Mouse (Mus musculus) R1 (cell line): ENCODE measurements at regions not wholly inside any gene's neighbourhood (a gene's known extent, or its start where the extent isn't known, plus 50 kb on each side); places are given as distances from the start of the nearest gene placed in this dataset.

Experiments
- DNase-seq: peaks from one replicate; pipeline ENCODE4 v3.0.0-alpha.2; 2018; ENCODE audit warnings: low read depth, low spot score

GRCm38 (mm10) chr7:137748936-137749335, 311.5 kb downstream of the Glrx3 start:
- DNase-seq: no peak

- DNase-seq: peak; percentile 6
These were observed 313.3 kb downstream of the Glrx3 start for GRCm38 (mm10) chr7:137750741-137751140.

- DNase-seq: peak; percentile 23
These were observed 313.9 kb downstream of the Glrx3 start for GRCm38 (mm10) chr7:137751151-137751859.

GRCm38 (mm10) chr7:137765961-137766360, 328.5 kb downstream of the Glrx3 start:
- DNase-seq: no peak

- no peak for DNase-seq
These were observed 329.3 kb downstream of the Glrx3 start for GRCm38 (mm10) chr7:137766721-137767120.

- DNase-seq: no peak
These were observed 335.9 kb downstream of the Glrx3 start for GRCm38 (mm10) chr7:137773051-137773964.

GRCm38 (mm10) chr7:137773965-137774310, 336.5 kb downstream of the Glrx3 start:
- DNase-seq: no peak

GRCm38 (mm10) chr7:137783954-137784353, 346.5 kb downstream of the Glrx3 start:
- peak; percentile 60 for DNase-seq

GRCm38 (mm10) chr7:137805361-137805760, 367.9 kb downstream of the Glrx3 start:
- DNase-seq: peak; percentile 44

- DNase-seq: no peak
These were observed 375.4 kb downstream of the Glrx3 start for GRCm38 (mm10) chr7:137812839-137813238.

GRCm38 (mm10) chr7:137840520-137840919, 403.1 kb downstream of the Glrx3 start:
- DNase-seq: no peak

- no peak for DNase-seq
These were observed 403.6 kb downstream of the Glrx3 start for GRCm38 (mm10) chr7:137841044-137841443.

- DNase-seq: no peak
These were observed 404.2 kb downstream of the Glrx3 start for GRCm38 (mm10) chr7:137841456-137842100.

- no peak for DNase-seq
These were observed 410.4 kb downstream of the Glrx3 start for GRCm38 (mm10) chr7:137847856-137848255.

- no peak for DNase-seq
These were observed 413.6 kb downstream of the Glrx3 start for GRCm38 (mm10) chr7:137851061-137851460.

GRCm38 (mm10) chr7:137859681-137860080, 422.3 kb downstream of the Glrx3 start:
- DNase-seq: no peak

- no peak for DNase-seq
These were observed 423.1 kb downstream of the Glrx3 start for GRCm38 (mm10) chr7:137860520-137860919.

- no peak for DNase-seq
These were observed 427.5 kb downstream of the Glrx3 start for GRCm38 (mm10) chr7:137864912-137865311.

- no peak for DNase-seq
These were observed 428.0 kb downstream of the Glrx3 start for GRCm38 (mm10) chr7:137865457-137865856.

- no peak for DNase-seq
These were observed 429.5 kb downstream of the Glrx3 start for GRCm38 (mm10) chr7:137866880-137867279.

- no peak for DNase-seq
These were observed 431.1 kb downstream of the Glrx3 start for GRCm38 (mm10) chr7:137868501-137868900.

GRCm38 (mm10) chr7:137875306-137875705, 437.9 kb downstream of the Glrx3 start:
- DNase-seq: no peak
